Mouse (Mus musculus) cortical plate, adult 2 months (tissue): ENCODE data around the gene Cyp4f18.

ENCODE experiments used
- CTCF ChIP-seq: fragments of 200-500 bp; IDR thresholded peaks from 2 replicates; pipeline ENCODE4 v1.5.1; 2011; ENCODE audit warnings: mild to moderate bottlenecking, control low read depth, low read length; ENCODE audit not compliant: insufficient read depth; ENCODE audit errors: extremely low read depth
- POLR2A ChIP-seq: fragments of 200-500 bp; IDR thresholded peaks from 2 replicates; pipeline ENCODE4 v1.6.1; 2011; ENCODE audit warnings: mild to moderate bottlenecking, low read length, control low read depth; ENCODE audit not compliant: insufficient read depth; ENCODE audit errors: extremely low read depth

GRCm38 (mm10) chr8:72042493-72042892 lies 33.1 kb upstream of the Cyp4f18 start:
- TF ChIP-seq POLR2A (no peak), CTCF (no peak)
